Mouse (Mus musculus): Measurements from ENCODE around the gene Cfap69. TPM values are rescaled to one million over a fixed set of nuclear protein-coding genes. Genes with fewer than 3 reads are reported as not detected.

The Cfap69 gene
- polyA plus RNA-seq, 1 experiment from 2014 or later, result 8.3 TPM

DNA sequence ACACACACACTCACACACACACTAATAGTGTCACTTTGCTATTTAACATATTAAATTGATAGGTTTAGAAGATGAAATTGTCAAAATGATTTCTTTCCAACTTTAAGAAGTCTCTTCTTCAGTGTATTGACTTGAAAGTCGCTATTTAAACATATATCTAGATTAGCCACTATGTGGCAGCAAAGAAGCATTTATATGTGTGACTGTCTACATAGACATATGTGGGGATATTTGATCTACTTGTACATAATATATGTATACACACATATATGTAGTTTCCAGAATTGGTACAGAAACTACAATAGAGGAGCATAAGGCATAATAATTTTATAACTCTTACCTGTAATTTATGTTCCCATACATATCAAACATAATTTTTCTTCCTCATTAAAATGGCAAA lies 17.9 kb downstream of the Cfap69 start:
- Histone ChIP-seq H3K9me3 (no peaks in the 10 kb centered on the region), H3K36me3 (no peaks in the 10 kb centered on the region), H3K4me1 (replicated peaks) (no peaks in the 10 kb centered on the region), H3K9ac (replicated peaks) (no peak overlapping the region), H3K27me3 (no peaks in the 10 kb centered on the region), H3K4me3 (replicated peaks) (no peak overlapping the region), H3K27ac (no peak overlapping the region), H3K4me2 (replicated peaks) (no peak overlapping the region)
- 11% methylated on average over 1 of the region's 1 CpGs for WGBS
- ATAC-seq, result peak; percentile 43; the same call in 1 of the 2 replicates

DNA sequence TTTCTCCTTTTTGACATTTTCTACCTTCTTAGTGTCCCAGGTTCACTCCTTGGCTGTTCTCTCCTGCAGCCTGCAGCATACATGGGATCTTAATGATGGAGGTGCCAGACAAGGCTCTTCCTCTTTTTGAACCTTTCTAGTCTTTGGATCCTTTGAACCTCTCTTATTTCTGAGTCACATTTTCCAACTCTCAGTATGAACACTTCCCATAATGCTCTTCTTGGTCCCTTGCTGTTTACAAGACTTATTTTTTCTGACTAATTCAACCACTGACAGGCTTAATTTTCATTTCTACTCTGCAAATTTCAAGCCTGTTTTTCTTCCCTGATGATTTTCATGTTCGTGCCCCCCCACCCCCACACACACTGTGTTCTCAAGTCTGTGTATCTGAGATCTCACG lies 25.5 kb downstream of the Cfap69 start:
- ATAC-seq, result no peak
- 44% methylated on average over 2 of the region's 2 CpGs for WGBS

DNA sequence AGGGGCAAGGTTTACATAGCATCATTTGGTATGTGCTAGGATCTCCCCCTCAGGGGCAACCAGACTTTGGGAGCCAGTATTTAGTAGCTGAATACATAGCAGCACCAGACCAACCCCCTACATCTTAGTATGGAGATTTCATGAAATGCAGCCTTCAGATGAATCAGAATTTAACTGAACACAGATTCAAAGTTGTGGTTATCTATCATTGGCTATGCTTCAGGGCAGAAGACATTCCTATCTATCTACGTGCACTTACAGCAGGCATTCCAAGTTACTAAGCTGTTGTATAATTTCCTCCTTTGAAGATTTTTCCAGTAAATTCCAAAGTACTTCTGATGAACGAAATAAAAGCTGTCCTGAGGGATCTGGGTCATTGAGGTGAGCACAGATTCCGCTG lies 38.5 kb downstream of the Cfap69 start:
- no peak overlapping the region for H3K27ac ChIP-seq
- no peaks in the 10 kb centered on the region for H3K27me3 ChIP-seq
- no peak overlapping the region for H3K4me2 ChIP-seq (replicated peaks)
- no peak overlapping the region for H3K9ac ChIP-seq (replicated peaks)
- H3K4me3 ChIP-seq (replicated peaks), result no peak overlapping the region
- H3K9me3 ChIP-seq, result no peaks in the 10 kb centered on the region
- no peak for ATAC-seq
- no peaks in the 10 kb centered on the region for H3K36me3 ChIP-seq
- H3K4me1 ChIP-seq (replicated peaks), result no peaks in the 10 kb centered on the region
- 86% methylated on average over 3 of the region's 3 CpGs for WGBS

More for the DNA sequence above, 25.5 kb downstream of the Cfap69 start:
- Histone ChIP-seq H3K9ac (replicated peaks) (no peak overlapping the region), H3K9me3 (no peaks in the 10 kb centered on the region), H3K4me3 (replicated peaks) (no peak overlapping the region), H3K4me2 (replicated peaks) (no peak overlapping the region), H3K27me3 (no peaks in the 10 kb centered on the region), H3K27ac (no peak overlapping the region), H3K36me3 (no peaks in the 10 kb centered on the region), H3K4me1 (replicated peaks) (no peaks in the 10 kb centered on the region)

DNA sequence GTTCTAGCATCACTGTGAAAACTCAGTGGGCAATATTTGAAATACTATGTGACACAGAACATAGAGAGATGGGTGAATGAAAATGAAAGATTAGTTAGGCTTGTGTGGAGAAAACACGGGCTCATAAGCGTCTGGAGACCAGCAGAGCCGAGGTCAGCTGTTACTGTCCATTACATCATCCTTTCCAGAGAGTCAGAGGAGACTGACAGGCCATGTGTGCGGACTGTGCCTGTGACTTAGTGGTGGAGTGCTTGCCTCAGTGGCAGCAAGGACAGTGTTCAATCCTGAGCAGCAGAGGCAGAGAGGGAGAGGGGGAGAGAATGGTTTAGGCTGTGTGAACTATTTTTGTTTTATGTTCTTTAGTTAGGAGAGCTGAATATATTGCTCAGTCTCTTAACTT lies 45.7 kb downstream of the Cfap69 start:
- no peaks in the 10 kb centered on the region for H3K36me3 ChIP-seq
- no peaks in the 10 kb centered on the region for H3K27me3 ChIP-seq
- H3K4me2 ChIP-seq (replicated peaks), result no peak overlapping the region
- H3K9ac ChIP-seq (replicated peaks), result no peak overlapping the region
- no peaks in the 10 kb centered on the region for H3K4me1 ChIP-seq (replicated peaks)
- no peak overlapping the region for H3K4me3 ChIP-seq (replicated peaks)
- WGBS, result 70% methylated on average over 4 of the region's 4 CpGs
- H3K27ac ChIP-seq, result no peak overlapping the region
- H3K9me3 ChIP-seq, result no peaks in the 10 kb centered on the region
- ATAC-seq, result no peak

DNA sequence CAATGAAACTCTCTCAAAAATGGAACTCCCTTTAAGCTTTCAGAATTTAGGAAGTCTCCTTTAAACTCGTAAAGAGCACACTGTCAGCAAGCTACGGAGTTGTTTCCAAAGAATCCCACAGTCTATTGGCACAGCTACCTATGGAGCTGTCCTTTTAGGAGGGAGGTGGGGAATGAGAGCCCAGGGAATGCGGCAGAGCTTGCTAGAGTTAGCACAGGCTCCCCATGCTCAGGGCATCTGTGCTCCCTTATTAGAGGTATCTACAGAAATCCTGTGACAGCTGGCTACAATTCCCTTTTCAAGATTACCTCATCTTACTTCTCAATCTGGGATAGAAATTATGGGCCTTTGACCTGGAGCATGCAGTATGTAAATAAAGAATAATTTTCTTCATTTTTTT lies 53.5 kb downstream of the Cfap69 start:
- Histone ChIP-seq H3K36me3 (no peaks in the 10 kb centered on the region), H3K9ac (replicated peaks) (no peak overlapping the region), H3K27me3 (no peaks in the 10 kb centered on the region), H3K4me2 (replicated peaks) (no peak overlapping the region), H3K4me1 (replicated peaks) (no peaks in the 10 kb centered on the region), H3K9me3 (no peaks in the 10 kb centered on the region), H3K27ac (no peak overlapping the region), H3K4me3 (replicated peaks) (no peak overlapping the region)
- no peak for ATAC-seq
- WGBS, result 70% methylated on average over 3 of the region's 3 CpGs

DNA sequence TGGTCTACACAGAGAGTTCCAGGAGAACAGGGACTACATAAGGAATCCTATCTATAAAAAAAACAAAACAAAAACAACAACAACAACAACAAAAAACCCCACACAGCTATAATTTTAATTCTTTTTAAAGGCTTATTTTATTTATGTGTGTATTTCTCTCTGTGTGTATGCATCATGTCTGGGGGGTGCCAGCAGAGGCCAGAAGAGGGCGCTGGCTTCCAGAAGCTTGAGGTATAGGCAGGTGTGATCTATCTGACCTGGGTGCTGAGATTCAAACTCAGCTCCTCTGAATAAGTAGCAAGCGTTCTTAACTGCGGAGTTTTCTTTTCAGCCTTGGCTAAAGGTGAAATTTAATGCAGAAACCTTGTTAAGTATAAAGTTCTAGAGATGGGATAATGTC lies 76.4 kb downstream of the Cfap69 start:
- H3K9me3 ChIP-seq, result no peaks in the 10 kb centered on the region
- H3K36me3 ChIP-seq, result no peaks in the 10 kb centered on the region
- H3K27me3 ChIP-seq, result no peaks in the 10 kb centered on the region
- no peak for ATAC-seq
- H3K27ac ChIP-seq, result no peak overlapping the region
- H3K4me2 ChIP-seq (replicated peaks), result no peak overlapping the region
- H3K4me3 ChIP-seq (replicated peaks), result no peak overlapping the region
- H3K9ac ChIP-seq (replicated peaks), result no peak overlapping the region
- no peaks in the 10 kb centered on the region for H3K4me1 ChIP-seq (replicated peaks)
- 88% methylated on average over 3 of the region's 3 CpGs for whole genome bisulfite sequencing

DNA sequence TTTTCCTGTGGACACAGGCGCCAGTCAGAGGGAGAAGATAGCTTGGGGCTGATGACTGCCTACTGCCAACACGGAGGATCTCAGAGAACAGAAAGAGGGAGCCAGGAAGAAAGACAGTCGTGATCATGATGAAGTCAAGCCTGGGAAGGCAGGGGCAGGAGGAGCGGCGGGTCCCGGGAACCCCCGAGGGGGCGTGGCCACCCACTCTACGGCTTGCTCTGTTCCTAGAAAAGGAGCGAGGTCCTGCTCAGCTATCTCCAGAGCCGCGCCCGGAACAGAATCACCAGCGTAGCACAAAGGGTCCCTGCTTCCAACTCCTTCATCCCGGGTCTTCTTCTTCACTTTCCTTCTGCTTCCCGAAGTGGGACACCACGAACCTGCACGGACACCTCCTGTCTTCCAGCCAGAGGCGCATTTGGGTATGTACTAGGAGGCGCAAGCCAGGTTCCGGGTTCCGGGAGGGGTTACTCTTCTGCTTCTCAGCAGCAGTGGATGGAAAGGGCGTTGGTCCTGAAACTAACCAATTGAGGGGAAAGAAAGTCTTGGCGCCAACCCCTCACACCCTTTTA lies 90.2 kb downstream of the Cfap69 start, which contains the start of gene Gm8773:
Gene Gm8773, plus strand, starts transcription at position 51 of the 569 bp plus-strand sequence.
- 1% methylated on average over 24 of the region's 24 CpGs for WGBS
- Histone ChIP-seq H3K4me3 (replicated peaks) (peak within 1 kb of the TSS; percentile 61), H3K4me1 (replicated peaks) (no peaks in the 10 kb centered on the region), H3K4me2 (replicated peaks) (peak within 1 kb of the TSS; percentile 83), H3K9me3 (no peaks in the 10 kb centered on the region), H3K27ac (no peak within 1 kb of the TSS), H3K27me3 (peaks cover 10% of the 10 kb centered on the region; the same call in 1 of the 2 replicates), H3K9ac (replicated peaks) (peak within 1 kb of the TSS; percentile 61), H3K36me3 (no peaks in the 10 kb centered on the region)
- peak; percentile 91 for ATAC-seq

DNA sequence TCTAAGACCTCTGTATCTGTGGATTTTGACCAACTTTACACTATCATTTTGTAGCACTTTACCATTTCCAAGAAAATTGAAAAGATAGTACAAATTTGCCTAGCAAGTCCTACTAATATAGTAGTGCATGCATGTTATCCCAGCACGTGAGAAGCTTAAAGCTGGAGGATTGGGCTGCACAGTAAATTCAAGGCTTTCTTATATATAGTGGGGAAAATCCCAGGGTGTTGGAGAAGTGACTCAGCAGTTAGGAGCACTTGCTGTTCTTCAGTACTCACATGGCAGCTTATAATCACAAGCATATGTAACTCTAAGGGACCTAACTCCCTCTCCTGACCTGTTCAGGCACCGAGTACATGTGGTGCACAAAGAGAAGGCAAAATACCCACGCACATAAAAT lies 101.6 kb downstream of the Cfap69 start:
- WGBS, result 79% methylated on average over 3 of the region's 3 CpGs
- Histone ChIP-seq H3K9ac (replicated peaks) (no peak overlapping the region), H3K4me2 (replicated peaks) (no peak overlapping the region), H3K27ac (no peak overlapping the region), H3K27me3 (no peaks in the 10 kb centered on the region), H3K36me3 (no peaks in the 10 kb centered on the region), H3K9me3 (no peaks in the 10 kb centered on the region), H3K4me3 (replicated peaks) (no peak overlapping the region), H3K4me1 (replicated peaks) (peaks cover 20% of the 10 kb centered on the region)
- no peak for ATAC-seq

DNA sequence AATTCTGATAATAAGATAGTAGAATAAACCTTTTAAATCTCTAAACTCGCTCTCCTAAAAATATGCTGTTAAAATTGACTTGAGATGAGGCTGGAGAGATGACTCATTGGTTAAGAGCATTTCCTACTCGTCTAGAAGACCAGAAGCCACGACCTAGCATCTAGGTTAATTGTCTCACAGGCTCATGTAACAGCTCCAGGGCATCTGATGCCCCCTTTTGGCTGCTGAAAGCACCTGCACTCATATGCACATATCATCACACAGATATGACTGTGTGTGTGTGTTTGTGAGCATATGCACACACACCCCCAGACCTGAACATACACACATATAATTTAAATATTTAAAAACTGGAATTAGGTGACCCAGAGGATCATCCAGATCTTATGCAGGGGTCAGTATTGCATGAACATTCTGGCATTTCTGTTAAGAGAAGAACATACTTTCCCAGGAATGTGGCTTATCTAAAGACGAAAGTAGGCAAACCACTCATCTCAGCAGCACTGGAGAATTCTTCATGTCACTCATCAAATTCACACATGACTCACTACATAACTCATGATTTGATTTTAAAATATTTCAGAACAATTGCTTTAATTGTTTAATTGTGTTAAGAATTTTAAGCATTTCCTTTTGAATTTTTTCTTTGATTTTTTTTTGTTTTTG lies 102.9 kb downstream of the Cfap69 start:
- Histone ChIP-seq H3K36me3 (no peaks in the 10 kb centered on the region), H3K4me3 (replicated peaks) (no peak overlapping the region), H3K9me3 (no peaks in the 10 kb centered on the region), H3K27ac (no peak overlapping the region), H3K9ac (replicated peaks) (no peak overlapping the region), H3K4me1 (replicated peaks) (peaks cover 20% of the 10 kb centered on the region), H3K27me3 (no peaks in the 10 kb centered on the region), H3K4me2 (replicated peaks) (no peak overlapping the region)
- 80% methylated on average over 4 of the region's 4 CpGs for WGBS
- ATAC-seq, result no peak

DNA sequence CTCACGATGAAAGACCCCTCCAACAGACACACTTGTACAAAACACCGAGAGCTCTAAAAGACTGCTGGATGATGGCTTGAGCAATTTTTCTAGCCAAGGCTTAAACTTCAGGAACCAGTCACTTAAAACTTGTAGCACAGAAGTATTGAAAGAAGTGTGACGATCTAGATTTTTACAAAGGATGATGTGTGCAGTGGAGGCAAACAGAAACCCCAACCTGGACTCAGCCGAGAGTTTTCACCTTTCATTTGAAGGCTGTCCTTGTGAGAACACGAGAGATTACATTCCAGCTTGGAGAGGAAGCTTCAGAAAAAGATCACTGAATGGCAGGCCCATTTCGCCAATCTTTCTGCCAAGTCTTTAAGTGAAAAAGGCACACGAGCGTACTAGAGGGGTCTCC lies 104.2 kb downstream of the Cfap69 start:
- Histone ChIP-seq H3K4me2 (replicated peaks) (peak overlapping the region; percentile 66), H3K36me3 (peaks cover under 1% of the 10 kb centered on the region), H3K9ac (replicated peaks) (peak overlapping the region; percentile 75), H3K9me3 (no peaks in the 10 kb centered on the region), H3K27ac (peak overlapping the region; percentile 64), H3K4me1 (replicated peaks) (peaks cover 20% of the 10 kb centered on the region), H3K4me3 (replicated peaks) (peak overlapping the region; percentile 67), H3K27me3 (no peaks in the 10 kb centered on the region)
- WGBS, result 41% methylated on average over 8 of the region's 8 CpGs
- ATAC-seq, result peak; percentile 38; the same call in 1 of the 2 replicates

DNA sequence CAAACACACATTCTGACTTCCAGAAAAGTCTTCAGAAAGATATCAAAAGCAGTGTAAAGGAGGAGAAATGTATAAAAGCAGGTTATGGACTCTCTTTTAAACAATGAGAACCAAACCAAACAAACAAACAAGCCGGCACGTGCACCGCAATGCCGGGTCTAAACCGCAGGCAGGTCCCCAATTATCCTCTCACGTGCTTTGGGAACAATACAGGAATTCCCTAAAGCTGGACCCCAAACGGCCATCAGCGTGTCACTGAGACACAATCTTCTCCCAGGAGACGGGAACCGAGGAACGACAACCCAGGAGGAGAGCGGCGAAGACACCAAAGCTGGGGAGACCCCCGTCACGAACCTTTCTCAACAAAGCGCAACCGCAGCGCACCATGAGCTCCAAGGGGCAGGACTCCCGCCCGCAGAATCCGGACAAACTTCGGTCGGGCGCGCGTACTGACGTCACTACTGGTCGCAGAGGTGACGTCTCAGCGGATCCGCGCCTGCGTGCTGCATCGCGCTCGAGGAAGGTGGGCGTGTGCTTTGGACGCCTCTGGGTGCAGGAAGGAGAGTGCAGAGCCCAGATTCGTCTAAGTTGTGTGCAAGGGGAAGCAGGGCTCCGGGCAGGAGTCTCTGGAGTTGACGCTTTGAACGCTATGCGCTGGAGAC lies 104.8 kb downstream of the Cfap69 start, which contains the start of gene Gtpbp10:
Gene Gtpbp10, minus strand, starts transcription at position 460 of the 662 bp plus-strand sequence.
- peak; percentile 99 for ATAC-seq
- WGBS, result under 1% methylated on average over 43 of the region's 43 CpGs
- Histone ChIP-seq H3K9ac (replicated peaks) (peak within 1 kb of the TSS; percentile 75), H3K4me2 (replicated peaks) (peak within 1 kb of the TSS; percentile 66), H3K4me3 (replicated peaks) (peak within 1 kb of the TSS; percentile 67), H3K27me3 (no peaks in the 10 kb centered on the region), H3K4me1 (replicated peaks) (peaks cover 20% of the 10 kb centered on the region), H3K27ac (peak within 1 kb of the TSS; percentile 64), H3K9me3 (no peaks in the 10 kb centered on the region), H3K36me3 (peaks cover 6% of the 10 kb centered on the region)

DNA sequence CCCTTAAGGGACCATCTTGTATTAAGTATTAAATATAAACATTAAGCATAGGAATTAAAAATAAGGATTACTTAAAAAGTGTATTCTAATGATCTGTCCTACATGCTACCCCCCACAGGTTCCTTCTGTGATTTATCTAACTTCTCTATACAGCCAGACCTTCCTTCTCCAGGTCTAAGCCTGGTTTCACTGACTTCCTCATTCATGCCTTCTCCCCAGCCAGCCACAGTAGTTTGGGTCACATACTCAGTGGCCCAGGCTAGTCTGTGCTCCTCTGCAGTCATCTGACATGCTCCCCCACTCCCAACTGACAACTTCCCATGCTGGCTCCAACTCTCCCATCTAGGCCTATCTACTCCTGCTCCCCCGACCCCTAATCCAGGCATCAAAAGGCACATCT lies 112.9 kb downstream of the Cfap69 start:
- 81% methylated on average over 1 of the region's 1 CpGs for WGBS
- Histone ChIP-seq H3K9me3 (no peaks in the 10 kb centered on the region), H3K36me3 (peaks cover 52% of the 10 kb centered on the region), H3K4me1 (replicated peaks) (no peaks in the 10 kb centered on the region), H3K27ac (no peak overlapping the region), H3K9ac (replicated peaks) (no peak overlapping the region), H3K27me3 (no peaks in the 10 kb centered on the region), H3K4me3 (replicated peaks) (no peak overlapping the region), H3K4me2 (replicated peaks) (no peak overlapping the region)
- no peak for ATAC-seq
